Mouse (Mus musculus) liver, embryonic 11.5 days (tissue): ENCODE measurements around the gene Sart1. TPM values are rescaled to one million over a fixed set of nuclear protein-coding genes. Genes with fewer than 3 reads are reported as not detected.

Experiments used
- ATAC-seq: fragments of 200-750 bp; cut with Nextera tagmentation; replicated peaks from 2 replicates; pipeline ENCODE4 v1.8.0; 2017; ENCODE audit warnings: moderate number of reproducible peaks, mild to moderate bottlenecking, moderate TSS enrichment, moderate library complexity; ENCODE audit not compliant: low FRiP score
- DNase-seq: peaks from one replicate; pipeline ENCODE4 v3.0.0-alpha.2; 2017; ENCODE audit warnings: low spot score
- H3K27ac ChIP-seq: fragments of 300-500 bp; sonication (generic); 2 replicates; pipeline ENCODE4 v1.5.1; 2014; ENCODE audit warnings: mild to moderate bottlenecking, low read depth, low read length, control low read depth
- H3K27me3 ChIP-seq: fragments of 300-500 bp; sonication (generic); replicated peaks from 2 replicates; pipeline ENCODE4 v1.6.1; 2014; ENCODE audit warnings: low read length, mixed read lengths; ENCODE audit not compliant: control insufficient read depth, insufficient read depth
- H3K36me3 ChIP-seq: fragments of 300-500 bp; sonication (generic); 2 replicates; pipeline ENCODE4 v1.6.1; 2014; ENCODE audit warnings: mild to moderate bottlenecking, low read length, moderate library complexity, mixed read lengths; ENCODE audit not compliant: control insufficient read depth, insufficient read depth
- H3K4me1 ChIP-seq: fragments of 300-500 bp; sonication (generic); replicated peaks from 2 replicates; pipeline ENCODE4 v1.6.1; 2014; ENCODE audit warnings: low read length, mixed read lengths; ENCODE audit not compliant: control insufficient read depth, insufficient read depth
- H3K4me2 ChIP-seq: fragments of 300-500 bp; sonication (generic); 2 replicates; pipeline ENCODE4 v1.6.1; 2014; ENCODE audit warnings: mild to moderate bottlenecking, control low read depth, moderate library complexity
- H3K4me3 ChIP-seq: fragments of 300-500 bp; sonication (generic); 2 replicates; pipeline ENCODE4 v1.5.1; 2014; ENCODE audit warnings: low read depth, low read length, control low read depth
- H3K9ac ChIP-seq: fragments of 300-500 bp; sonication (generic); 2 replicates; pipeline ENCODE4 v1.6.1; 2014; ENCODE audit warnings: low read depth, low read length, control low read depth
- H3K9me3 ChIP-seq: fragments of 300-500 bp; sonication (generic); 2 replicates; pipeline ENCODE4 v1.6.1; 2016; ENCODE audit warnings: low read length, inconsistent platforms, mixed read lengths; ENCODE audit not compliant: control insufficient read depth
- WGBS: fragments of 180-500 bp; shearing (Covaris S2); extraction: QIAGEN DNeasy Blood & Tissue Kit; methylation state at CpG from one replicate; pipeline ENCODE4 v1.1.7; 2014; 5-methylcytosine and 5-hydroxymethylcytosine counted together
- polyA plus RNA-seq: library from polyadenylated mRNA; unstranded; fragments of >200 nt; fragmentation: Nextera tagmentation; extraction: Ambion mirVana; gene quantifications from 2 replicates; pipeline ENCODE4 v1.2.1, GENCODE M21; 2014

Sart1 gene
- polyA plus RNA-seq, 1 experiment from 2014 or later, result 73.3 TPM

GRCm38 (mm10) chr19:5421784-5422183, 33.3 kb upstream of the Sart1 start:
- Histone ChIP-seq H3K9ac (no peak overlapping the region), H3K4me1 (peaks cover 24% of the 10 kb centered on the region), H3K27ac (no peak overlapping the region), H3K4me3 (no peak overlapping the region), H3K9me3 (no peaks in the 10 kb centered on the region), H3K4me2 (no peak overlapping the region), H3K36me3 (peaks cover 16% of the 10 kb centered on the region; the same call in 1 of the 2 replicates), H3K27me3 (no peaks in the 10 kb centered on the region)
- DNase-seq (no peak), ATAC-seq (no peak)
- WGBS, result 93% methylated on average over 5 of the region's 5 CpGs

GRCm38 (mm10) chr19:5420579-5420978, 32.1 kb upstream of the Sart1 start:
- DNase-seq (no peak), ATAC-seq (no peak)
- H3K9me3 ChIP-seq, result no peaks in the 10 kb centered on the region
- H3K27ac ChIP-seq, result no peak overlapping the region
- 89% methylated on average over 6 of the region's 6 CpGs for WGBS
- H3K4me3 ChIP-seq, result no peak overlapping the region
- H3K4me2 ChIP-seq, result no peak overlapping the region
- peaks cover 13% of the 10 kb centered on the region for H3K4me1 ChIP-seq
- H3K9ac ChIP-seq, result no peak overlapping the region
- H3K36me3 ChIP-seq, result peaks cover 9% of the 10 kb centered on the region; the same call in 1 of the 2 replicates
- H3K27me3 ChIP-seq, result no peaks in the 10 kb centered on the region

- ATAC-seq (no peak), DNase-seq (no peak)
- WGBS, result 71% methylated on average over 9 of the region's 9 CpGs
- peaks cover 9% of the 10 kb centered on the region; the same call in 1 of the 2 replicates for H3K36me3 ChIP-seq
- no peaks in the 10 kb centered on the region for H3K27me3 ChIP-seq
- H3K4me1 ChIP-seq, result peaks cover 14% of the 10 kb centered on the region
- no peaks in the 10 kb centered on the region for H3K9me3 ChIP-seq
- H3K4me3 ChIP-seq, result no peak overlapping the region
- no peak overlapping the region for H3K27ac ChIP-seq
- H3K4me2 ChIP-seq, result no peak overlapping the region
- H3K9ac ChIP-seq, result no peak overlapping the region
Observed at GRCm38 (mm10) chr19:5419630-5420029, 31.1 kb upstream of the Sart1 start.

GRCm38 (mm10) chr19:5418750-5419466, 30.4 kb upstream of the Sart1 start:
- H3K9me3 ChIP-seq, result no peaks in the 10 kb centered on the region
- no peak overlapping the region for H3K4me3 ChIP-seq
- 94% methylated on average over 8 of the region's 8 CpGs for whole genome bisulfite sequencing
- no peak overlapping the region for H3K9ac ChIP-seq
- no peak overlapping the region for H3K4me2 ChIP-seq
- H3K27me3 ChIP-seq, result no peaks in the 10 kb centered on the region
- DNase-seq, result no peak
- peaks cover 17% of the 10 kb centered on the region for H3K4me1 ChIP-seq
- ATAC-seq, result no peak
- H3K27ac ChIP-seq, result no peak overlapping the region
- peaks cover 9% of the 10 kb centered on the region; the same call in 1 of the 2 replicates for H3K36me3 ChIP-seq

GRCm38 (mm10) chr19:5414534-5414957, 26.0 kb upstream of the Sart1 start:
- no peak for ATAC-seq
- 57% methylated on average over 2 of the region's 2 CpGs for WGBS
- H3K4me1 ChIP-seq, result peaks cover 6% of the 10 kb centered on the region; the same call in 1 of the 2 replicates
- H3K9ac ChIP-seq, result no peak overlapping the region
- no peaks in the 10 kb centered on the region for H3K27me3 ChIP-seq
- no peak overlapping the region for H3K4me3 ChIP-seq
- H3K4me2 ChIP-seq, result no peak overlapping the region
- H3K36me3 ChIP-seq, result no peaks in the 10 kb centered on the region
- H3K27ac ChIP-seq, result no peak overlapping the region
- no peak for DNase-seq
- H3K9me3 ChIP-seq, result no peaks in the 10 kb centered on the region

GRCm38 (mm10) chr19:5413840-5414239, 25.3 kb upstream of the Sart1 start:
- Histone ChIP-seq H3K4me3 (no peak overlapping the region), H3K9ac (no peak overlapping the region), H3K4me2 (no peak overlapping the region), H3K36me3 (no peaks in the 10 kb centered on the region), H3K27me3 (no peaks in the 10 kb centered on the region), H3K9me3 (no peaks in the 10 kb centered on the region), H3K27ac (no peak overlapping the region), H3K4me1 (peaks cover 6% of the 10 kb centered on the region; the same call in 1 of the 2 replicates)
- no peak for DNase-seq
- ATAC-seq, result no peak
- WGBS, result 81% methylated on average over 4 of the region's 4 CpGs

- ATAC-seq (no peak), DNase-seq (no peak)
- no peak overlapping the region for H3K27ac ChIP-seq
- no peak overlapping the region for H3K9ac ChIP-seq
- H3K4me2 ChIP-seq, result no peak overlapping the region
- H3K27me3 ChIP-seq, result no peaks in the 10 kb centered on the region
- H3K9me3 ChIP-seq, result no peaks in the 10 kb centered on the region
- H3K4me3 ChIP-seq, result no peak overlapping the region
- H3K4me1 ChIP-seq, result peaks cover 8% of the 10 kb centered on the region; the same call in 1 of the 2 replicates
- no peaks in the 10 kb centered on the region for H3K36me3 ChIP-seq
- 76% methylated on average over 5 of the region's 5 CpGs for WGBS
Observed at GRCm38 (mm10) chr19:5411961-5412360, 23.5 kb upstream of the Sart1 start.

- no peak overlapping the region for H3K4me2 ChIP-seq
- H3K4me3 ChIP-seq, result no peak overlapping the region
- no peak for ATAC-seq
- H3K27ac ChIP-seq, result no peak overlapping the region
- no peak overlapping the region for H3K9ac ChIP-seq
- no peaks in the 10 kb centered on the region for H3K36me3 ChIP-seq
- H3K9me3 ChIP-seq, result no peaks in the 10 kb centered on the region
- no peak for DNase-seq
- H3K27me3 ChIP-seq, result no peaks in the 10 kb centered on the region
- H3K4me1 ChIP-seq, result peaks cover 8% of the 10 kb centered on the region; the same call in 1 of the 2 replicates
- 76% methylated on average over 5 of the region's 5 CpGs for WGBS
Observed at GRCm38 (mm10) chr19:5410641-5411040, 22.1 kb upstream of the Sart1 start.

GRCm38 (mm10) chr19:5409068-5409467, 20.6 kb upstream of the Sart1 start:
- DNase-seq, result no peak
- no peak overlapping the region for H3K9ac ChIP-seq

More at GRCm38 (mm10) chr19:5409068-5409467, 20.6 kb upstream of the Sart1 start:
- H3K36me3 ChIP-seq, result no peaks in the 10 kb centered on the region
- 84% methylated on average over 5 of the region's 5 CpGs for WGBS
- no peak for ATAC-seq
- no peak overlapping the region for H3K27ac ChIP-seq
- H3K4me2 ChIP-seq, result no peak overlapping the region
- no peaks in the 10 kb centered on the region for H3K27me3 ChIP-seq
- H3K4me3 ChIP-seq, result no peak overlapping the region
- H3K4me1 ChIP-seq, result 0 out of 2 replicates have a peak, but pooled peaks cover 3% of the 10 kb centered on the region
- H3K9me3 ChIP-seq, result no peaks in the 10 kb centered on the region
